Mouse (Mus musculus): ENCODE data around the gene Gm10717.
"Not testable (repeated sequence)": the region's sequence is repeated elsewhere in the genome, so short reads cannot be mapped to it uniquely, and the experiment has no call there.

Gene Gm10717

DNA sequence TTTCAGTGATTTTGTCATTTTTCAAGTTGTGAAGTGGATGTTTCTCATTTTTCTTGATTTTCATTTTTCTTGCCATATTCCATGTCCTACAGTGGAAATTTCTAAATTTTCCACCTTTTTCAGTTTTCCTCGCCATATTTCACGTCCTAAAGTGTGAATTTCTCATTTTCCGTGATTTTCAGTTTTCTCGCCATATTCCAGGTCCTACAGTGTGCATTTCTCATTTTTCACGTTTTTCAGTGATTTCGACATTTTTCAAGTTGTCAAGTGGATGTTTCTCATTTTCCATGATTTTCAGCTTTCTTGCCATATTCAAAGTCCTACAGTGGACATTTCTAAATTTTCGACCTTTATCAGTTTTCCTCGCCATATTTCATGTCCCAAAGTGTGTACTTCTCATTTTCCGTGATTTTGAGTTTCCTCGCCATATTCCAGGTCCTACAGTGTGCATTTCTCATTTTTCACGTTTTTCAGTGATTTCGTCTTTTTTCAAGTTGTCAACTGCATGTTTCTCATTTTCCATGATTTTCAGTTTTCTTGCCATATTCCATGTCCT lies at the start of gene Gm10717:
Gene Gm10717 (plus strand): TSS at position 506 of the 556 bp plus-strand sequence.
- peak; percentile 82 for DNase-seq (ENCODE audit: low spot score)

DNA sequence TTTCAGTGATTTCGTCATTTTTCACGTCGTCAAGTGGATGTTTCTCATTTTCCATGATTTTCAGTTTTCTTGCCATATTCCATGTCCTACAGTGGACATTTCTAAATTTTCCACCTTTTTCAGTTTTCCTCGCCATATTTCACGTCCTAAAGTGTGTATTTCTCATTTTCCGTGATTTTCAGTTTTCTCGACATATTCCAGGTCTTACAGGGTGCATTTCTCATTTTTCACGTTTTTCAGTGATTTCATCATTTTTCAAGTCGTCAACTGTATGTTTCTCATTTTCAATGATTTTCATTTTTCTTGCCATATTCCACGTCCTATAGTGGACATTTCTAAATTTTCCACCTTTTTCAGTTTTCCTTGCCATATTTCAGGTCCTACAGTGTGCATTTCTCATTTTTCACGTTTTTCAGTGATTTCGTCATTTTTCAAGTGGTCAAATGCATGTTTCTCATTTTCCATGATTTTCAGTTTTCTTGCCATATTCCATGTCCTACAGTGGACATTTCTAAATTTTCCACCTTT lies 24.7 kb upstream of the Gm10717 start, which contains the start of gene Gm10722:
Gene Gm10722 (plus strand): TSS at position 478 of the 528 bp plus-strand sequence.
- peak; percentile 10 for DNase-seq (ENCODE audit: low spot score)

DNA sequence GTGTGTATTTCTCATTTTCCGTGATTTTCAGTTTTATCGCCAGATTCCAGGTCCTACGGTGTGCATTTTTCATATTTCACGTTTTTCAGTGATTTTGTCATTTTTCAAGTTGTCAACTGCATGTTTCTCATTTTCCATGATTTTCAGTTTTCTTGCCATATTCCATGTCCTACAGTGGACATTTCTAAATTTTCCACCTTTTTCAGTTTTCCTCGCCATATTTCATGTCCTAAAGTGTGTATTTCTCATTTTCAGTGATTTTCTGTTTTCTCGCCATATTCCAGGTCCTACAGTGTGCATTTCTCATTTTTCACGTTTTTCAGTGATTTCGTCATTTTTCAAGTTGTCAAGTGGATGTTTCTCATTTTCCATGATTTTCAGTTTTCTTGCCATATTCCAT lies 24.2 kb upstream of the Gm10717 start:
- DNase-seq (ENCODE audit: low spot score): peak; percentile 57

DNA sequence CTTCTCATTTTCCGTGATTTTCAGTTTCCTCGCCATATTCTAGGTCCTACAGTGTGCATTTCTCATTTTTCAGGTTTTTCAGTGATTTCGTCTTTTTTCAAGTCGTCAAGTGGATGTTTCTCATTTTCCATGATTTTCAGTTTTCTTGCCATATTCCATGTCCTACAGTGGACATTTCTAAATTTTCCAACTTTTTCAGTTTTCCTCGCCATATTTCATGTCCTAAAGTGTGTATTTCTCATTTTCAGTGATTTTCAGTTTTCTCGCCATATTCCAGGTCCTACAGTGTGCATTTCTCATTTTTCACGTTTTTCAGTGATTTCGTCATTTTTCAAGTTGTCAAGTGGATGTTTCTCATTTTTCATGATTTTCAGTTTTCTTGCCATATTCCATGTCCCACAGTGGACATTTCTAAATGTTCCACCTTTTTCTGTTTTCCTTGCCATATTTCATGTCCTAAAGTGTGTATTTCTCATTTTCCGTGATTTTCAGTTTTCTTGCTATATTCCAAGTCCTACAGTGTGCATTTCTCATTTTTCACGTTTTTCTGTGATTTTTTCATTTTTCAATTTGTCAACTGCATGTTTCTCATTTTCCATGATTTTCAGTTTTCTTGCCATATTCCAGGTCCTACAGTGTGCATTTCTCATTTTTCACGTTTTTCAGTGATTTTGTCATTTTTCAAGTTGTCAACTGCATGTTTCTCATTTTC lies 23.1 kb upstream of the Gm10717 start:
- peak; percentile 100 for DNase-seq (ENCODE audit: low spot score)

DNA sequence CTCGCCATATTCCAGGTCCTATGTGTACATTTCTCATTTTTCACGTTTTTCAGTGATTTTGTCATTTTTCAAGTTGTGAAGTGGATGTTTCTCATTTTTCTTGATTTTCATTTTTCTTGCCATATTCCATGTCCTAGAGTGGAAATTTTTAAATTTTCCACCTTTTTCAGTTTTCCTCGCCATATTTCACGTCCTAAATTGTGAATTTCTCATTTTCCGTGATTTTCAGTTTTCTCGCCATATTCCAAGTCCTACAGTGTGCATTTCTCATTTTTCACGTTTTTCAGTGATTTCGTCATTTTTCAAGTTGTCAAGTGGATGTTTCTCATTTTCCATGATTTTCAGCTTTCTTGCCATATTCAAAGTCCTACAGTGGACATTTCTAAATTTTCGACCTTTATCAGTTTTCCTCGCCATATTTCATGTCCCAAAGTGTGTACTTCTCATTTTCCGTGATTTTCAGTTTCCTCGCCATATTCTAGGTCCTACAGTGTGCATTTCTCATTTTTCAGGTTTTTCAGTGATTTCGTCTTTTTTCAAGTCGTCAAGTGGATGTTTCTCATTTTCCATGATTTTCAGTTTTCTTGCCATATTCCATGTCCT lies 22.3 kb upstream of the Gm10717 start, which contains the start of gene Gm11168:
Gene Gm11168 (plus strand): TSS at position 553 of the 603 bp plus-strand sequence.
- not testable (repeated sequence) for DNase-seq (ENCODE audit: low spot score)

GRCm38 (mm10) chr9:3006179-3006578 lies 19.0 kb upstream of the Gm10717 start:
- not testable (repeated sequence) for DNase-seq (ENCODE audit: low spot score)

GRCm38 (mm10) chr9:3006636-3007035 lies 18.6 kb upstream of the Gm10717 start:
- DNase-seq (ENCODE audit: low spot score): peak; percentile 92

DNA sequence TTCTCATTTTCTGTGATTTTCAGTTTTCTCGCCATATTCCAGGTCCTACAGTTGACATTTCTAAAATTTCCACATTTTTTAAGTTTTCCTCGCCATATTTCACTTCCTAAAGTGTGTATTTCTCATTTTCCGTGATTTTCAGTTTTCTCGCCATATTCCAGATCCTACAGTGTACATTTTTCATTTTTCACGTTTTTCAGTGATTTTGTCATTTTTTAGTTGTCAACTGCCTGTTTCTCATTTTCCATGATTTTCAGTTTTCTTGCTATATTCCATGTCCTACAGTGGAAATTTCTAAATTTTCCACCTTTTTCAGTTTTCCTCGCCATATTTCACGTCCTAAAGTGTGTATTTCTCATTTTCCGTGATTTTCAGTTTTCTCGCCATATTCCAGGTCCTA lies 17.9 kb upstream of the Gm10717 start:
- not testable (repeated sequence) for DNase-seq (ENCODE audit: low spot score)

DNA sequence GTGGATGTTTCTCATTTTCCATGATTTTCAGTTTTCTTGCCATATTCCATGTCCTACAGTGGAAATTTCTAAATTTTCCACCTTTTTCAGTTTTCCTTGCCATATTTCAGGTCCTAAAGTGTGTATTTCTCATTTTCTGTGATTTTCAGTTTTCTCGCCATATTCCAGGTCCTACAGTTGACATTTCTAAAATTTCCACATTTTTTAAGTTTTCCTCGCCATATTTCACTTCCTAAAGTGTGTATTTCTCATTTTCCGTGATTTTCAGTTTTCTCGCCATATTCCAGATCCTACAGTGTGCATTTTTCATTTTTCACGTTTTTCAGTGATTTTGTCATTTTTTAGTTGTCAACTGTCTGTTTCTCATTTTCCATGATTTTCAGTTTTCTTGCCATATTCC lies 15.9 kb upstream of the Gm10717 start:
- not testable (repeated sequence) for DNase-seq (ENCODE audit: low spot score)

- DNase-seq (ENCODE audit: low spot score): not testable (repeated sequence)
These were observed 13.1 kb upstream of the Gm10717 start for GRCm38 (mm10) chr9:3012054-3012621.

- not testable (repeated sequence) for DNase-seq (ENCODE audit: low spot score)
These were observed 12.4 kb upstream of the Gm10717 start, which contains the start of gene Gm10721 for GRCm38 (mm10) chr9:3012733-3013279. Gene Gm10721 (plus strand): TSS chr9:3013140.

GRCm38 (mm10) chr9:3015354-3015753 lies 9.9 kb upstream of the Gm10717 start, which contains the start of gene Gm10720:
Gene Gm10720 (plus strand): TSS chr9:3015654.
- not testable (repeated sequence) for DNase-seq (ENCODE audit: low spot score)

- DNase-seq (ENCODE audit: low spot score): peak; percentile 13
These were observed 9.3 kb upstream of the Gm10717 start for GRCm38 (mm10) chr9:3015896-3016295.

DNA sequence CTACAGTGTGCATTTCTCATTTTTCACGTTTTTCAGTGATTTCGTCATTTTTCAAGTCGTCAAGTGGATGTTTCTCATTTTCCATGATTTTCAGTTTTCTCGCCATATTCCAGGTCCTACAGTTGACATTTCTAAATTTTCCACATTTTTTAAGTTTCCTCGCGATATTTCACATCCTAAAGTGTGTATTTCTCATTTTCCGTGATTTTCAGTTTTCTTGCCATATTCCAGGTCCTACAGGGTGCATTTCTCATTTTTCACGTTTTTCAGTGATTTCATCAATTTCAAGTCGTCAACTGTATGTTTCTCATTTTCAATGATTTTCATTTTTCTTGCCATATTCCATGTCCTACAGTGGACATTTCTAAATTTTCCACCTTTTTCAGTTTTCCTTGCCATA lies 8.1 kb upstream of the Gm10717 start, which contains the start of gene Gm10719:
Gene Gm10719 (plus strand): TSS at position 301 of the 400 bp plus-strand sequence.
- DNase-seq (ENCODE audit: low spot score): not testable (repeated sequence)

- DNase-seq (ENCODE audit: low spot score): peak; percentile 39
These were observed 6.3 kb upstream of the Gm10717 start for GRCm38 (mm10) chr9:3018944-3019343.

DNA sequence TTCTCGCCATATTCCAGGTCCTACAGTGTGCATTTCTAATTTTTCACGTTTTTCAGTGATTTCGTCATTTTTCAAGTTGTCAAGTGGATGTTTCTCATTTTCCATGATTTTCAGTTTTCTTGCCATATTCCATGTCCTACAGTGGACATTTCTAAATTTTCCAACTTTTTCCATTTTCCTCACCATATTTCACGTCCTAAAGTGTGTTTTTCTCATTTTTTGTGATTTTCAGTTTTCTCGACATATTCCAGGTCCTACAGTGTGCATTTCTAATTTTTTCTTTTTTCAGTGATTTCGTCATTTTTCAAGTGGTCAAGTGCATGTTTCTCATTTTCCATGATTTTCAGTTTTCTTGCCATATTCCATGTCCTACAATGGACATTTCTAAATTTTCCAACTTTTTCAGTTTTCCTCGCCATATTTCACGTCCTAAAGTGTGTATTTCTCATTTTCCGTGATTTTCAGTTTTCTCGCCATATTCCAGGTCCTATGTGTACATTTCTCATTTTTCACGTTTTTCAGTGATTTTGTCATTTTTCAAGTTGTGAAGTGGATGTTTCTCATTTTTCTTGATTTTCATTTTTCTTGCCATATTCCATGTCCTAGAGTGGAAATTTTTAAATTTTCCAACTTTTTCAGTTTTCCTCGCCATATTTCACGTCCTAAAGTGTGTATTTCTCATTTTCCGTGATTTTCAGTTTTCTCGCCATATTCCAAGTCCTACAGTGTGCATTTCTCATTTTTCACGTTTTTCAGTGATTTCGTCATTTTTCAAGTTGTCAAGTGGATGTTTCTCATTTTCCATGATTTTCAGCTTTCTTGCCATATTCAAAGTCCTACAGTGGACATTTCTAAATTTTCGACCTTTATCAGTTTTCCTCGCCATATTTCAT lies 5.1 kb upstream of the Gm10717 start:
- DNase-seq (ENCODE audit: low spot score): peak; percentile 89

DNA sequence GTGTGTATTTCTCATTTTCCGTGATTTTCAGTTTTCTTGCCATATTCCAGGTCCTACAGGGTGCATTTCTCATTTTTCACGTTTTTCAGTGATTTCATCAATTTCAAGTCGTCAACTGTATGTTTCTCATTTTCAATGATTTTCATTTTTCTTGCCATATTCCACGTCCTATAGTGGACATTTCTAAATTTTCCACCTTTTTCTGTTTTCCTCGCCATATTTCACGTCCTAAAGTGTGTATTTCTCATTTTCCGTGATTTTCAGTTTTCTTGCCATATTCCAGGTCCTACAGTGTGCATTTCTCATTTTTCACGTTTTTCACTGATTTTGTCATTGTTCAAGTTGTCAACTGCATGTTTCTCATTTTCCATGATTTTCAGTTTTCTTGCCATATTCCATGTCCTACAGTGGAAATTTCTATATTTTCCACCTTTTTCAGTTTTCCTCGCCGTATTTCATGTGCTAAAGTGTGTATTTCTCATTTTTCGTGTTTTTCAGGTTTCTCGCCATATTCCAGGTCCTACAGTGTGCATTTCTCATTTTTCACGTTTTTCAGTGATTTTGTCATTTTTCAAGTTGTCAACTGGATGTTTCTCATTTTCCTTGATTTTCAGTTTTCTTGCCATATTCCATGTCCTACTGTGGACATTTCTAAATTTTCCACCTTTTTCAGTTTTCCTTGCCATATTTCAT lies 2.8 kb upstream of the Gm10717 start:
- peak; percentile 88 for DNase-seq (ENCODE audit: low spot score)

GRCm38 (mm10) chr9:3023312-3023984 lies 1.8 kb upstream of the Gm10717 start, which contains the start of gene Gm10718:
Gene Gm10718 (plus strand): TSS chr9:3023547.
- peak; percentile 65 for DNase-seq (ENCODE audit: low spot score)

DNA sequence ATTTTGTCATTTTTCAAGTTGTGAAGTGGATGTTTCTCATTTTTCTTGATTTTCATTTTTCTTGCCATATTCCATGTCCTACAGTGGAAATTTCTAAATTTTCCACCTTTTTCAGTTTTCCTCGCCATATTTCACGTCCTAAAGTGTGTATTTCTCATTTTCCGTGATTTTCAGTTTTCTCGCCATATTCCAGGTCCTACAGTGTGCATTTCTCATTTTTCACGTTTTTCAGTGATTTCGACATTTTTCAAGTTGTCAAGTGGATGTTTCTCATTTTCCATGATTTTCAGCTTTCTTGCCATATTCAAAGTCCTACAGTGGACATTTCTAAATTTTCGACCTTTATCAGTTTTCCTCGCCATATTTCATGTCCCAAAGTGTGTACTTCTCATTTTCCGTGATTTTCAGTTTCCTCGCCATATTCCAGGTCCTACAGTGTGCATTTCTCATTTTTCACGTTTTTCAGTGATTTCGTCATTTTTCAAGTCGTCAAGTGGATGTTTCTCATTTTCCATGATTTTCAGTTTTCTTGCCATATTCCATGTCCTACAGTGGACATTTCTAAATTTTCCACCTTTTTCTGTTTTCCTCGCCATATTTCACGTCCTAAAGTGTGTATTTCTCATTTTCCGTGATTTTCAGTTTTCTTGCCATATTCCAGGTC lies 1.1 kb upstream of the Gm10717 start:
- DNase-seq (ENCODE audit: low spot score): peak; percentile 88
